In genomic region chr11:52310709-52311108, GRCm38 (mm10) we compare ENCODE assay signal across 13 mouse cellular contexts. TPM values are rescaled to one million over a fixed set of nuclear protein-coding genes. Genes with fewer than 3 reads are reported as not detected.
DNase-seq lines count a peak whose midpoint lies in the region; TF ChIP-seq lines count a peak whose summit lies in the region.
"Had no signal": no experiment of that assay in that cellular context is flagged by ENCODE, and none has a peak within 500 bp of the region (broad histone marks: within the 10 kb centered on the region; RNA-seq: fewer than 3 reads in every experiment).

No protein-coding gene starts in this region.

- no peak for TF ChIP-seq POLR2A in CH12.LX (IDR thresholded peaks at IDR 0.05; ENCODE audit: low read depth, low read length)
- TF ChIP-seq POLR2A in bone marrow, adult 2 months (IDR thresholded peaks at IDR 0.05; ENCODE audit: borderline replicate concordance, control insufficient read depth, low read depth, low read length) = no peak

- no peak overlapping the region for H3K9ac ChIP-seq in CH12.LX (ENCODE audit: insufficient read depth, low read depth)
- H3K9ac ChIP-seq: lung, embryonic 15.5 days had no signal

- dilution Hi-C loops in CH12.LX (cut with MboI; ENCODE audit: extremely low pct_ligation_motif_present, extremely low pct_unique_long_range_greater_than_20kb, low sequenced_read_pairs) = no loop called here

- no peak overlapping the region for H3K4me3 ChIP-seq in CH12.LX (replicated peaks in 1 of 3; ENCODE audit: low read depth in 2 of 3, low read length in 2 of 3, poor library complexity in 1 of 3)
- no peak overlapping the region for H3K4me3 ChIP-seq in bone marrow, adult 2 months (replicated peaks; ENCODE audit: control insufficient read depth, low read depth, low read length)
- H3K4me3 ChIP-seq: lung, embryonic 15.5 days; myocyte had no signal

- in situ Hi-C loops in CH12.LX (cut with MboI; ENCODE audit: low pct_ligation_motif_present, low pct_unique_long_range_greater_than_20kb, low sequenced_read_pairs) = no loop called here

- TF ChIP-seq RAD21 in CH12.LX (IDR thresholded peaks at IDR 0.05; ENCODE audit: low read depth, low read length) = no peak

- no peaks in the 10 kb centered on the region for H3K36me3 ChIP-seq in CH12.LX (replicated peaks in 1 of 2; ENCODE audit: control insufficient read depth in 1 of 2, insufficient read depth in 1 of 2, low read length in 1 of 2)
- H3K36me3 ChIP-seq: lung, embryonic 15.5 days had no signal

- WGBS in bone marrow, adult 2 months = 29% methylated on average over 14 of the region's 14 CpGs

- peaks cover 9 to 54% of the 10 kb centered on the region in 2 experiments for H3K4me1 ChIP-seq in CH12.LX (ENCODE audit: control insufficient read depth in 1 of 2, insufficient read depth in 2 of 2)
- H3K4me1 ChIP-seq in bone marrow, adult 2 months (ENCODE audit: control insufficient read depth, insufficient read depth, low read length) = no peaks in the 10 kb centered on the region; the same call in 1 of the 2 replicates

- TF ChIP-seq CTCF in CH12.LX (conservative IDR thresholded peaks at IDR 0.05 in 1 of 2, IDR thresholded peaks at IDR 0.05 in 1 of 2; ENCODE audit: low read depth in 2 of 2, low read length in 2 of 2) = no peak
- TF ChIP-seq CTCF in bone marrow, adult 2 months (IDR thresholded peaks at IDR 0.05; ENCODE audit: control insufficient read depth, insufficient read depth, low read length) = no peak

- intact Hi-C loops in gastrocnemius, postnatal 36 days (cut with DNase I) = no loop called here

- H3K4me2 ChIP-seq in CH12.LX (ENCODE audit: insufficient read depth, low read depth, poor library complexity, severe bottlenecking) = peak overlapping the region; percentile 42
- H3K4me2 ChIP-seq: lung, embryonic 15.5 days had no signal

- H3K27me3 ChIP-seq in CH12.LX (replicated peaks) = peaks cover 17% of the 10 kb centered on the region

- no peak for DNase-seq in CH12.LX (ENCODE audit: extremely low read depth)
- peak; percentile 69 for DNase-seq in induced T-regulatory cell, adult 2 months (ENCODE audit: low read depth)
- DNase-seq in thymus, postnatal 14 days = peak; percentile 83
- DNase-seq in gastrocnemius, postnatal 36 days = no peak
- no peak for DNase-seq in urinary bladder, postnatal 25 days (ENCODE audit: low spot score)
- DNase-seq in cerebellum, adult 11 months = no peak
- DNase-seq: cerebellum, adult 9-10 months; heart, postnatal 14 days; liver had no signal

- H3K79me2 ChIP-seq in CH12.LX (replicated peaks; ENCODE audit: control insufficient read depth, extremely low read depth, insufficient read depth, poor library complexity, severe bottlenecking) = no peaks in the 10 kb centered on the region

- no peaks in the 10 kb centered on the region for H3K9me3 ChIP-seq in CH12.LX (replicated peaks; ENCODE audit: low read length)
- H3K9me3 ChIP-seq: lung, embryonic 15.5 days had no signal

- TF ChIP-seq EP300 in CH12.LX (IDR thresholded peaks at IDR 0.05; ENCODE audit: low read length) = no peak

- no peak overlapping the region for H3K27ac ChIP-seq in CH12.LX (ENCODE audit: insufficient read depth, low read depth)
- peak overlapping the region; percentile 32; the same call in 1 of the 2 replicates for H3K27ac ChIP-seq in bone marrow, adult 2 months (ENCODE audit: control insufficient read depth, insufficient read depth, low read depth, low read length, poor library complexity)
- H3K27ac ChIP-seq: kidney, postnatal 0 days; lung, embryonic 15.5 days had no signal

TF ChIP-seq in CH12.LX, 34 proteins besides CTCF, POLR2A, EP300 and RAD21:
- TF ChIP-seq MAX (IDR thresholded peaks at IDR 0.05; ENCODE audit: low read length) (no peak), E2F4 (IDR thresholded peaks at IDR 0.05; ENCODE audit: insufficient replicate concordance, low read depth, low read length) (no peak), NRF1 (IDR thresholded peaks at IDR 0.05; ENCODE audit: low read depth, low read length) (no peak), ZC3H11A (IDR thresholded peaks at IDR 0.05; ENCODE audit: low read depth, low read length) (no peak), MEF2A (IDR thresholded peaks at IDR 0.05; ENCODE audit: borderline replicate concordance, low read depth, low read length) (no peak)
TF ChIP-seq in CH12.LX: peak in this region for 0.

RNA-seq across cellular contexts. Expression of gene Tcf7, which starts 27.9 kb away (rescaled TPM):
- total RNA-seq in CH12.LX (2012; rRNA removed) (0.46 and 0.55 TPM in 2 replicates), CH12.LX (2014; rRNA removed) (0.77 and 0.85 TPM in 2 replicates)
- polyA plus RNA-seq in CH12.LX (2012; ENCODE audit: insufficient read length, low read depth) = 4.4 and 5.5 TPM in 2 replicates
- 2.6 TPM in 2 replicates for polyA plus RNA-seq in bone marrow, adult 2 months (2011; ENCODE audit: insufficient read depth, insufficient read length, low replicate concordance, missing spikeins)
- 1 to 10 TPM in 1 of 2 experiments, under 1 TPM in 1; 0.62 to 6.2 TPM for total RNA-seq in gastrocnemius, postnatal 36 days (2021)

RNA-seq across cellular contexts. Expression of gene Vdac1, which starts 50.0 kb away (rescaled TPM):
- total RNA-seq in CH12.LX (2012; rRNA removed) (204 TPM in 2 replicates), CH12.LX (2014; rRNA removed) (266 and 289 TPM in 2 replicates)
- polyA plus RNA-seq in CH12.LX (2012; ENCODE audit: insufficient read length, low read depth) = 315 and 330 TPM in 2 replicates
- polyA plus RNA-seq in bone marrow, adult 2 months (2011; ENCODE audit: insufficient read depth, insufficient read length, low replicate concordance, missing spikeins) = 68.5 and 89.4 TPM in 2 replicates
- 1,000 to 10,000 TPM; 1,307 to 1,453 TPM for total RNA-seq in gastrocnemius, postnatal 36 days (2021)

Comparison
In these comparisons a context has a peak if more than half of its experiments do, and no peak if none do; other contexts are left out.
1. DNase-seq: peak in induced T-regulatory cell, adult 2 months (single experiment) and thymus, postnatal 14 days (single experiment); none in CH12.LX (single experiment), gastrocnemius, postnatal 36 days (0 of 2), urinary bladder, postnatal 25 days (single experiment) and cerebellum, adult 11 months (single experiment).
2. RNA of gene Vdac1, which starts 50.0 kb away (total RNA-seq): 1,307 to 1,453 TPM in gastrocnemius, postnatal 36 days; 204 to 289 TPM in CH12.LX; every median in the first group is over 4 times any median in the second.